Mouse (Mus musculus): ENCODE measurements around the gene Magohb. TPM values are rescaled to one million over a fixed set of nuclear protein-coding genes. Genes with fewer than 3 reads are reported as not detected.
"Not testable (repeated sequence)": the region's sequence is repeated elsewhere in the genome, so short reads cannot be mapped to it uniquely, and the experiment has no call there.

Gene Magohb
- total and polyA plus RNA-seq, 2 experiments from 2014 or later = 9.2 to 40.5 TPM

DNA sequence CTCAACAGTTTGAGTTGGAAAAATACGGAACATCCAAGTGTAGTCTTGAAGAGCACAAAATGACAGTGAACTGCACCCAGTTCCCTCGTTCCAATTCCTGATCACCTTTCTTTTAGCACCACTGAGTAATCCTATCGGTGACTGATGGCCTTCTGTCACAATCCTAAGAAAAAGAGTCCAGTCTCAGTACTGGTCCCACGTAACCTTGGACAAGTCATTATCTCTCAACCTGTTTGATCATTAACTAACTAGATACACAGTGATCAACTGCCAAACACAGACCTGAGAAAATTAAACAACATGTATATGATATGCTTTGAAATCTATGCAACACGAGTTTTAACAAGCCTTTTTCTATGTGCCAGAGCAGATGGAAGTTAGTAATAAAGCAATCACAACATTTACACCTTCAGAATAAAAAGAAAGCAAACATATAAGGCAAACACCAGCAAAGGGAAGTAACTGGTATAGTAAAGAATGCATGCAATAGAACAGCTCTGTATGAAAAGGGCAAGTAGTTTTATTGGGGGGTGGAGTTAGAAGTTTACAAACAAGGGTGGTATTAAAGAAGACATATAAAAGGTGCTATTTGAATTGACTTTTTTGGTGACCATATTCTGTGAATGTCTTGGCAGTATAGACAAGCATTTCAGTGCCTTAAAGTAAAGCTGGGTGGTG, 1.5 kb upstream of the Magohb start:
- ATAC-seq (ENCODE audit: insufficient read depth, low read depth) = no peak
- Histone ChIP-seq H3K4me3 (ENCODE audit: low read depth, low read length) (no peak overlapping the region), H3K27me3 (ENCODE audit: control insufficient read depth, insufficient read depth, low read length) (no peaks in the 10 kb centered on the region), H3K9ac (replicated peaks; ENCODE audit: low read depth, low read length) (no peak overlapping the region), H3K4me1 (ENCODE audit: control insufficient read depth, insufficient read depth) (peaks cover 7% of the 10 kb centered on the region), H3K36me3 (replicated peaks; ENCODE audit: control insufficient read depth, insufficient read depth, low read length) (no peaks in the 10 kb centered on the region), H3K27ac (ENCODE audit: low read depth) (no peak overlapping the region), H3K4me2 (ENCODE audit: low read depth, low read length) (no peak overlapping the region), H3K9me3 (replicated peaks; ENCODE audit: control insufficient read depth, low read length) (no peaks in the 10 kb centered on the region)
- WGBS = 81% methylated on average over 5 of the region's 5 CpGs
- no peak for DNase-seq (ENCODE audit: low spot score)
- no peak for TF ChIP-seq EP300 (IDR thresholded peaks at IDR 0.05; ENCODE audit: low read depth)
- no peak for TF ChIP-seq CTCF (IDR thresholded peaks at IDR 0.05; ENCODE audit: low read depth)

DNA sequence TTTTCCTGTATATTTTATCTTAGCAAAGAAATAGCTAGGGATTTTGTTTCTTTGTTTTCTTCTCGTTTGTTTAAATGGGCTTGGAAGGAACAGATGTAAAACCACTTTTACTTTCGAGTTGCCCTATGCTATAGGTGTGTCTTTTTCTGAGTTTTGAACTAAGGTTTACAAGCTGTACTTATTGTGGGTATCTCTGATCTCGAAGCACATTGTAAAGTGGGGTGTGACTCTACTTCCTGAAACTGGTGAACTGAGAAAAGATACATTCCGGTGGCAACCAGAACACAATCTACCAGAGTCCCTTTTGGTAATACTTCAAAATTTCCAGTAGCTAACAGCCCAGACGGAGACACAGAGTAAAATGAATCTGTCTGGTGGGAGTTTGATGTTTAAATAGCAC, 872 bp upstream of the Magohb start:
- H3K27ac ChIP-seq (ENCODE audit: low read depth) = no peak overlapping the region
- ATAC-seq (ENCODE audit: insufficient read depth, low read depth) = no peak
- no peaks in the 10 kb centered on the region for H3K36me3 ChIP-seq (replicated peaks; ENCODE audit: control insufficient read depth, insufficient read depth, low read length)
- WGBS = 80% methylated on average over 5 of the region's 5 CpGs
- no peak for DNase-seq (ENCODE audit: low spot score)
- no peaks in the 10 kb centered on the region for H3K9me3 ChIP-seq (replicated peaks; ENCODE audit: control insufficient read depth, low read length)
- H3K9ac ChIP-seq (replicated peaks; ENCODE audit: low read depth, low read length) = no peak overlapping the region
- peaks cover 7% of the 10 kb centered on the region for H3K4me1 ChIP-seq (ENCODE audit: control insufficient read depth, insufficient read depth)
- no peaks in the 10 kb centered on the region for H3K27me3 ChIP-seq (ENCODE audit: control insufficient read depth, insufficient read depth, low read length)
- H3K4me2 ChIP-seq (ENCODE audit: low read depth, low read length) = peak overlapping the region; percentile 62; the same call in 1 of the 2 replicates
- no peak for TF ChIP-seq EP300 (IDR thresholded peaks at IDR 0.05; ENCODE audit: low read depth)
- TF ChIP-seq CTCF (IDR thresholded peaks at IDR 0.05; ENCODE audit: low read depth) = no peak
- no peak overlapping the region for H3K4me3 ChIP-seq (ENCODE audit: low read depth, low read length)

DNA sequence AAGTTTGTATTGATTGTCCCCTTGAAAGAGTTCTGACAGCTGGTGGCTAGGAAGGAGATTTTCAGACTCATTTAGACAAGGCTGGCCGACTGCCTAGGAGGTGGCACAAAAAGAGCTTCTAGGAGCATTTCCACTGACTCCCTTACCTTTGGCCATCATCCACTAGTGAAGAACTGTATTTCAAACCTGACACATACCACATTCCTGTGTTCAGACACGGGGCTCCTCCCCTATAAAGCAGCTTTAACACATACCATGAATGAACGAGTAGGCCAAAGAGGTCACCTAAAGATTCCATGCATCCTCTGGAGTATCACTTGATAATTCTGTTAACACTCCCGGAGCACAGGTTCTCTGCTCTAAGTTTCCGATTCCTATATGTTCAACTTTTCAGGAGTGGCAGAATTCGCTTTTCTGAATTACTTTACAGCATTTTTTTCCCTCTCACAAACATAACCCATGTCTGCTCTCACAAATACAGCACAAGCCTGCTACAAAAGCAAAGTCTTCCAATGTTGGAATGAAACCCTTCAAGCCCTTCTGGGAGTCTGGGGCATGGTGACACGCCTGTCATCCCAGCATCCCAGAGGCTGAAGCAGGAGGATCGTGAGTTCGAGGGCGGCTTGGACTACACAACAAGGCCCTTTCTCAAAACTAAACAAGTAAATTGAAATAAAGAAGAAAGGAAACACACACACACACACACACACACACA, 611 bp downstream of the Magohb start:
- H3K27ac ChIP-seq (ENCODE audit: low read depth) = peak overlapping the region; percentile 75
- TF ChIP-seq CTCF (IDR thresholded peaks at IDR 0.05; ENCODE audit: low read depth) (no peak), EP300 (IDR thresholded peaks at IDR 0.05; ENCODE audit: low read depth) (no peak)
- peak overlapping the region; percentile 81 for H3K4me3 ChIP-seq (ENCODE audit: low read depth, low read length)
- H3K4me2 ChIP-seq (ENCODE audit: low read depth, low read length) = peak overlapping the region; percentile 62
- H3K27me3 ChIP-seq (ENCODE audit: control insufficient read depth, insufficient read depth, low read length) = no peaks in the 10 kb centered on the region
- 12% methylated on average over 10 of the region's 10 CpGs for WGBS
- DNase-seq (ENCODE audit: low spot score) (peak; percentile 10), ATAC-seq (ENCODE audit: insufficient read depth, low read depth) (peak; percentile 36)
- no peaks in the 10 kb centered on the region for H3K9me3 ChIP-seq (replicated peaks; ENCODE audit: control insufficient read depth, low read length)
- 0 out of 2 replicates have a peak, but pooled peaks cover 4% of the 10 kb centered on the region for H3K36me3 ChIP-seq (replicated peaks; ENCODE audit: control insufficient read depth, insufficient read depth, low read length)
- peak overlapping the region; percentile 74 for H3K9ac ChIP-seq (replicated peaks; ENCODE audit: low read depth, low read length)
- H3K4me1 ChIP-seq (ENCODE audit: control insufficient read depth, insufficient read depth) = peaks cover 7% of the 10 kb centered on the region

DNA sequence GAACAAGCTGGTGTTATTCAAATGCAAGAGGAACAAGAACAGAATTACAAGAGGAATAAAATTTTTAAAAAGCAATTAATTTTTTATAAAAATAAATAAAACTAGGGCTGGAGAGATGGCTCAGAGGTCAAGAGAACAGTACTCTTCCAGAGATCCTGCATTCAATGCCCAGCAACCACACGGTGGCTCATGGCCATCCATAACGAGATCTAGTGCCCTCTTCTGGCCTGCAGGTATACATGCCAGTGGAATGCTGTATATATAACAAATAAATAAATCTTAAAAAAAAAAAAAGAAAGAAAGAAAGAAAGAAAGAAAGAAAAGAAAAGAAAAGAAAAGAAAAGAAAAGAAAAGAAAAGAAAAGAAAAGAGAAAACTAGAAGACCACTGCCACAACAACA, 2.6 kb downstream of the Magohb start:
- Histone ChIP-seq H3K4me3 (ENCODE audit: low read depth, low read length) (no peak overlapping the region), H3K27ac (ENCODE audit: low read depth) (no peak overlapping the region), H3K27me3 (ENCODE audit: control insufficient read depth, insufficient read depth, low read length) (no peaks in the 10 kb centered on the region), H3K9me3 (replicated peaks; ENCODE audit: control insufficient read depth, low read length) (no peaks in the 10 kb centered on the region), H3K4me1 (ENCODE audit: control insufficient read depth, insufficient read depth) (peaks cover 7% of the 10 kb centered on the region), H3K36me3 (replicated peaks; ENCODE audit: control insufficient read depth, insufficient read depth, low read length) (peaks cover 11% of the 10 kb centered on the region; the same call in 1 of the 2 replicates), H3K4me2 (ENCODE audit: low read depth, low read length) (no peak overlapping the region), H3K9ac (replicated peaks; ENCODE audit: low read depth, low read length) (no peak overlapping the region)
- WGBS = 8% methylated on average over 2 of the region's 2 CpGs
- peak; percentile 72 for ATAC-seq (ENCODE audit: insufficient read depth, low read depth)
- no peak for TF ChIP-seq EP300 (IDR thresholded peaks at IDR 0.05; ENCODE audit: low read depth)
- TF ChIP-seq CTCF (IDR thresholded peaks at IDR 0.05; ENCODE audit: low read depth) = peak; percentile 70
- DNase-seq (ENCODE audit: low spot score) = peak; percentile 40

GRCm38 (mm10) chr6:131278160-131278559, 14.9 kb downstream of the Magohb start:
- not testable (repeated sequence) for H3K4me3 ChIP-seq (ENCODE audit: low read depth, low read length); H3K4me1 ChIP-seq (ENCODE audit: control insufficient read depth, insufficient read depth); DNase-seq (ENCODE audit: low spot score); H3K9ac ChIP-seq (replicated peaks; ENCODE audit: low read depth, low read length); H3K27me3 ChIP-seq (ENCODE audit: control insufficient read depth, insufficient read depth, low read length); H3K36me3 ChIP-seq (replicated peaks; ENCODE audit: control insufficient read depth, insufficient read depth, low read length); H3K4me2 ChIP-seq (ENCODE audit: low read depth, low read length); H3K27ac ChIP-seq (ENCODE audit: low read depth); ATAC-seq (ENCODE audit: insufficient read depth, low read depth); H3K9me3 ChIP-seq (replicated peaks; ENCODE audit: control insufficient read depth, low read length)
- 90% methylated on average over 2 of the region's 2 CpGs for WGBS

Data from heart, postnatal 0 days (tissue).